Mouse (Mus musculus) stomach, postnatal 0 days (tissue): ENCODE results near the gene Lcn4.

Experiments used
- CTCF ChIP-seq: IDR thresholded peaks from 2 replicates; pipeline ENCODE4 v1.5.1; 2016; ENCODE audit warnings: antibody characterized with exemption, low read depth, mild to moderate bottlenecking, moderate library complexity
- EP300 ChIP-seq: optimal IDR thresholded peaks from 2 replicates; pipeline ENCODE3; 2016; ENCODE audit warnings: antibody characterized with exemption

DNA sequence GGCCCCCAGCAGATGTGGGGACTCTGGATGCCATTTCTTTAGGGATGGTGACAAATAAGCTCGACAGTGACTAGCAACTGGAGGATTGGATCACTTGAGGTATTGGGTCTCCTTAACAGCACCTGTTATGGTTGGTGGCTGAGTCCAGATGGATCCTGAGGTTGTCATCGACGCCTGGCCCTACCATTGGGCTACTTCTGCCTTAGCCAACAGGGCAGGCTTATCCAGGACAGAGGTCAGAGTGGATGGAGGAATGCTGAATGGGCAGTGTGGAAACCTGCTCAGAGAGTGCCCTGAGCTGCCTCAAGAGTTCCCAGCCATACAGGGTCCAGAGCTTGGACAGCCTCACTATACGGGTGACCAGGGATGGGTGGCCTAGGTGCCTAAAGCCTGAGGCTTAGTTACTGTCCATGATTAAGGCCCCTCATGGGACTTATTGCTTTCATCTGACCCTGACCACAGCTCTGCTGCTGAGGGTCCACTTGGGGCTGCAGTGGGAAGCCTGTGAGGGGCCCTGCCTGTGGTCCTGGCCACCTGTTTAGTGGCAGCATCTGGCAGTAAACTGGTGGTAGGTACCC lies 37.0 kb downstream of the Lcn4 start:
- TF ChIP-seq CTCF (no peak), EP300 (no peak)
